10 mouse cellular contexts compared by ENCODE assay signal in the genomic region with DNA sequence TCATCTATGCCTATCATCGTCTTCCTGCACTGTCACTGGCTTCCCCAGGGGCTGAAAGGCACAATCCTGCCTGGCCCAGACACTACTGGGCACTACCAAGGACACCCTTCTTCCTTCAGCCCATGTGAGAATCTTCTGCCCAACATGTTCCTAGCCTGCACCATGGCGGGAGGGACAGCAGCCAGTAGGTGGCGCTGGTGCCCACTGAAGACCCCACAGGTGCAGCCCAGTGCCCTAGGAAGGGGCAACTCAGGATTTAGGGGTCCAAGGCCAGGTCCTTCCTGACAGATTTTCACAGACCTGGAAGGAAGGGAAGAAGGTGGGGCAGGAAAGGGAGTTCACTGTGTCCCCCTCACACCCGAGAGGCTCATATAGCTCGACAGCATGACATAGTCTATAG. TPM values are rescaled to one million over a fixed set of nuclear protein-coding genes. Genes with fewer than 3 reads are reported as not detected.
DNase-seq lines count a peak whose midpoint lies in the region; ATAC-seq and TF ChIP-seq lines count a peak whose summit lies in the region.
"Had no signal": no experiment of that assay in that cellular context is flagged by ENCODE, and none has a peak within 500 bp of the region (broad histone marks: within the 10 kb centered on the region; RNA-seq: fewer than 3 reads in every experiment).

No protein-coding gene starts in this region.

- peak; percentile 70 for TF ChIP-seq CTCF in lung, adult 2 months (IDR thresholded peaks at IDR 0.05; ENCODE audit: insufficient read depth, low read length)
- TF ChIP-seq CTCF in spleen, adult 2 months (IDR thresholded peaks at IDR 0.05; ENCODE audit: extremely low read depth, insufficient read depth, insufficient read length, insufficient replicate concordance) = peak; percentile 83; the same call in 1 of the 2 replicates

- no peak overlapping the region for H3K4me3 ChIP-seq in lung, adult 2 months (replicated peaks; ENCODE audit: extremely low read depth, low read depth, low read length)
- H3K4me3 ChIP-seq in liver, embryonic 15.5 days (replicated peaks) = no peak overlapping the region
- H3K4me3 ChIP-seq in spleen, adult 2 months (ENCODE audit: extremely low read depth, insufficient read depth, insufficient read length) = no peak overlapping the region
- H3K4me3 ChIP-seq: heart, embryonic 13.5 days; neural tube, embryonic 13.5 days had no signal

- H3K36me3 ChIP-seq in liver, embryonic 15.5 days (replicated peaks) = peaks cover 19% of the 10 kb centered on the region
- H3K36me3 ChIP-seq in spleen, adult 2 months (ENCODE audit: control insufficient read depth, insufficient read depth, low read length) = peaks cover 8% of the 10 kb centered on the region
- H3K36me3 ChIP-seq: heart, embryonic 13.5 days; neural tube, embryonic 13.5 days had no signal

- ATAC-seq in liver, embryonic 15.5 days (ENCODE audit: insufficient read depth) = 0 out of 2 replicates have a peak, but pooled peaks have one; percentile 6
- no peak for ATAC-seq in monocyte, adult 5-6 weeks (replicated peaks; ENCODE audit: insufficient number of reproducible peaks, low FRiP score, low TSS enrichment, poor library complexity, severe bottlenecking)

- DNase-seq in cerebellum, postnatal 25 days = peak; percentile 32 to 53
- no peak for DNase-seq in cerebellum, adult 9-10 months
- peak; percentile 57 for DNase-seq in lung, adult 2 months
- no peak for DNase-seq in lung, postnatal 25 days (ENCODE audit: low spot score)
- DNase-seq in embryo, embryonic 11 days = peak; percentile 67
- DNase-seq in spleen, adult 2 months (ENCODE audit: low read depth in 1 of 2, low spot score in 2 of 2) = peak in 1 of 2 experiments; percentile 60

- H3K4me1 ChIP-seq in lung, adult 2 months (ENCODE audit: control insufficient read depth, insufficient read depth, low read length) = peaks cover 6% of the 10 kb centered on the region
- H3K4me1 ChIP-seq in liver, embryonic 15.5 days (replicated peaks) = peaks cover 31% of the 10 kb centered on the region
- H3K4me1 ChIP-seq in spleen, adult 2 months (ENCODE audit: control insufficient read depth, insufficient read depth, insufficient read length) = no peaks in the 10 kb centered on the region; the same call in 1 of the 2 replicates

- no peaks in the 10 kb centered on the region for H3K9me3 ChIP-seq in liver, embryonic 15.5 days (replicated peaks)
- H3K9me3 ChIP-seq: heart, embryonic 13.5 days; neural tube, embryonic 13.5 days had no signal

- no peak overlapping the region for H3K4me2 ChIP-seq in liver, embryonic 15.5 days
- H3K4me2 ChIP-seq: heart, embryonic 13.5 days; neural tube, embryonic 13.5 days had no signal

- H3K27ac ChIP-seq in liver, embryonic 15.5 days (replicated peaks) = no peak overlapping the region
- H3K27ac ChIP-seq in spleen, adult 2 months (ENCODE audit: insufficient read depth, low read length) = no peak overlapping the region
- H3K27ac ChIP-seq: heart, embryonic 13.5 days; neural tube, embryonic 13.5 days had no signal

- TF ChIP-seq POLR2A in lung, adult 2 months (IDR thresholded peaks at IDR 0.05; ENCODE audit: borderline replicate concordance, extremely low read depth, low read depth, low read length) = no peak
- TF ChIP-seq POLR2A in spleen, adult 2 months (IDR thresholded peaks at IDR 0.05; ENCODE audit: low read depth, low read length) = no peak

- WGBS in lung, adult 2 months = 43% methylated on average over 5 of the region's 5 CpGs
- WGBS in liver, embryonic 15.5 days (ENCODE audit: insufficient replicate concordance) = 38% methylated on average over 5 of the region's 5 CpGs
- WGBS in spleen, adult 2 months = 59% methylated on average over 5 of the region's 5 CpGs

- no peaks in the 10 kb centered on the region for H3K27me3 ChIP-seq in liver, embryonic 15.5 days
- no peaks in the 10 kb centered on the region for H3K27me3 ChIP-seq in spleen, adult 2 months (ENCODE audit: control insufficient read depth, insufficient read depth, low read length)
- H3K27me3 ChIP-seq: neural tube, embryonic 13.5 days had no signal

- no peak overlapping the region for H3K9ac ChIP-seq in liver, embryonic 15.5 days
- H3K9ac ChIP-seq: heart, embryonic 13.5 days; neural tube, embryonic 13.5 days had no signal

RNA-seq across cellular contexts. Expression of a gene that starts 47.7 kb away (rescaled TPM):
- 170 and 176 TPM in 2 replicates for polyA plus RNA-seq in lung, adult 2 months (2012; rRNA removed)
- polyA plus RNA-seq in liver, embryonic 15.5 days (2015; fragmentation: Nextera tagmentation; extraction: Ambion mirVana) = 113 and 118 TPM in 2 replicates
- 205 and 209 TPM in 2 replicates for polyA plus RNA-seq in spleen, adult 2 months (2012; rRNA removed)
- 197 to 239 TPM (median 203 TPM) in 3 replicates for total RNA-seq in monocyte, adult 5-6 weeks (2017)

Comparison
In these comparisons a context has a peak if more than half of its experiments do, and no peak if none do; other contexts are left out.
1. DNase-seq: peak in cerebellum, postnatal 25 days (2 of 2), lung, adult 2 months (single experiment) and embryo, embryonic 11 days (single experiment); none in cerebellum, adult 9-10 months (single experiment) and lung, postnatal 25 days (single experiment).